Mouse (Mus musculus) heart, adult 2 months (tissue): ENCODE measurements around the gene Arhgap40.

ENCODE experiments used
- CTCF ChIP-seq: fragments of 200-600 bp; IDR thresholded peaks from 2 replicates; pipeline ENCODE4 v1.8.1; 2022; ENCODE audit warnings: antibody characterized with exemption, mild to moderate bottlenecking, moderate library complexity
- EP300 ChIP-seq: fragments of 200-500 bp; IDR thresholded peaks from 2 replicates; pipeline ENCODE4 v1.6.1; 2011; ENCODE audit warnings: low read depth, low read length, control low read depth; ENCODE audit not compliant: insufficient read depth
- POLR2A ChIP-seq: fragments of 200-500 bp; IDR thresholded peaks from 2 replicates; pipeline ENCODE4 v1.6.1; 2011; ENCODE audit warnings: mild to moderate bottlenecking, low read depth, low read length, control low read depth; ENCODE audit not compliant: insufficient read depth

GRCm38 (mm10) chr2:158510665-158511064 lies 1.9 kb upstream of the Arhgap40 start:
- TF ChIP-seq CTCF (no peak), POLR2A (no peak), EP300 (no peak)
